Mouse (Mus musculus) hindbrain, embryonic 15.5 days (tissue): ENCODE results near the gene Ahr. TPM values are rescaled to one million over a fixed set of nuclear protein-coding genes. Genes with fewer than 3 reads are reported as not detected.

Source experiments
- ATAC-seq: fragments of 200-750 bp; cut with Nextera tagmentation; 2 replicates; pipeline ENCODE4 v1.8.0; 2017; ENCODE audit warnings: low read depth, moderate number of reproducible peaks, moderate TSS enrichment; ENCODE audit not compliant: low FRiP score
- H3K27ac ChIP-seq: fragments of 300-500 bp; sonication (generic); replicated peaks from 2 replicates; pipeline ENCODE4 v1.5.1; 2015; ENCODE audit warnings: mild to moderate bottlenecking, inconsistent platforms
- H3K27me3 ChIP-seq: fragments of 300-500 bp; sonication (generic); 2 replicates; pipeline ENCODE4 v1.6.1; 2015; ENCODE audit warnings: control low read depth, inconsistent platforms
- H3K36me3 ChIP-seq: fragments of 300-500 bp; sonication (generic); 2 replicates; pipeline ENCODE4 v1.6.1; 2015; ENCODE audit warnings: control low read depth, inconsistent platforms
- H3K4me1 ChIP-seq: fragments of 300-500 bp; sonication (generic); replicated peaks from 2 replicates; pipeline ENCODE4 v1.6.1; 2015; ENCODE audit warnings: control low read depth, inconsistent platforms
- H3K4me2 ChIP-seq: fragments of 300-500 bp; sonication (generic); 2 replicates; pipeline ENCODE4 v1.6.1; 2015; ENCODE audit warnings: moderate library complexity, mild to moderate bottlenecking, inconsistent platforms
- H3K4me3 ChIP-seq: fragments of 300-500 bp; sonication (generic); 2 replicates; pipeline ENCODE4 v1.5.1; 2015; ENCODE audit warnings: mild to moderate bottlenecking, inconsistent platforms
- H3K9ac ChIP-seq: fragments of 300-500 bp; sonication (generic); 2 replicates; pipeline ENCODE4 v1.6.1; 2015; ENCODE audit warnings: inconsistent platforms
- H3K9me3 ChIP-seq: fragments of 300-500 bp; sonication (generic); 2 replicates; pipeline ENCODE4 v1.6.1; 2016; ENCODE audit warnings: control low read depth, inconsistent platforms
- WGBS: fragments of 180-500 bp; shearing (Covaris S2); methylation state at CpG from one replicate; pipeline ENCODE4 v1.1.7; 2015; 5-methylcytosine and 5-hydroxymethylcytosine counted together
- polyA plus RNA-seq: library from polyadenylated mRNA; unstranded; fragments of >200 nt; fragmentation: Nextera tagmentation; extraction: Ambion mirVana; gene quantifications from 2 replicates; pipeline ENCODE4 v1.2.1, GENCODE M21; 2015

The Ahr gene
- 4.1 and 4.5 TPM in 2 replicates for polyA plus RNA-seq

DNA sequence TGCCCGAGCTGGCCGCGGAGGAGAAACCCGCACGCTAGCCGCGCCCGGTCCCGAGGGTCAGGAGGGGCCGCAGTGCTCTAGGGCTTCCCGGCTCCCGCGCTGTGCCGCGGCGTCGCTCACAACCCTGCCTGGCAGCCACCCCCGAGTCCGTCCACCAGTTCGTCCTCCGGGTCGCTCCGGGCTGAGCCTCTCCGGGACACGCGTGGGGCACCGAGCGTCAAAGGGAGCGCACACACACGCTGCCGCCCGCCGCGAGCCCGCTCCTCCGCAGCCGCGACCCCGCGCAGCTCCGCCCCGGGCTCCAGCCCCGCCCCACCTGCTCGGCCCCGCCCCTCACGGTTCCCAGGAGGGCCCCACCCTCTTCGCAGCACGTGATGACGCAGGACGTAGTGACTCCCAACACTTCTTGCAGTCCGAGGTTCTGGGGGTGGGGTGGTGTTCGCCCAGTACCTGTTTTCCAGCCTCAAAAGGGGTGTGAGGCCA, at the start of gene Ahr:
TSS of gene Ahr (minus strand) at position 285 of the 483 bp plus-strand sequence.
- peaks cover 6% of the 10 kb centered on the region for H3K4me1 ChIP-seq
- ATAC-seq, result peak; percentile 97
- WGBS, result under 1% methylated on average over 52 of the region's 52 CpGs
- no peaks in the 10 kb centered on the region for H3K27me3 ChIP-seq
- peak within 1 kb of the TSS; percentile 74 for H3K9ac ChIP-seq
- no peaks in the 10 kb centered on the region for H3K9me3 ChIP-seq
- H3K27ac ChIP-seq, result peak within 1 kb of the TSS; percentile 81
- H3K36me3 ChIP-seq, result no peaks in the 10 kb centered on the region
- H3K4me3 ChIP-seq, result peak within 1 kb of the TSS; percentile 94
- peak within 1 kb of the TSS; percentile 89 for H3K4me2 ChIP-seq

DNA sequence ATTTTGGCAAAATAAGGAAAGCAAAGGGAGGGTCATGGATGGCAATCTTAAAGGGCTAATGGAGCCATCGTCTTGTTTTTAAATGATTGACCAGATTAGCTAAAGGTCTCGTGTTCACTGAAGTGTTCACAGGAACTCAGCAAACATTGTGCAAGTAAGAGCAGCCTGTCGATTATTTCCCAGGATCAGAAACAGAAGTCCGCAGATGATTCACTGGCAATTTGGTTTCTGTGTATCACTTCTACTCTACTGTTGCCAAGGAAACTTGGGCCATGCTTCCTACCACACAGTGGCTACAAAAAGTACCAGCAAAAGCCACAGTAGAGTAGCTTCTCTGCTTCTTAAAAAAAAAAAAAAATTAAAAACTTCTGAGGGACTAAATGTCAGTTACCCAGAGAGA, 44.0 kb upstream of the Ahr start:
- ATAC-seq, result no peak
- Histone ChIP-seq H3K9me3 (no peaks in the 10 kb centered on the region), H3K4me2 (no peak overlapping the region), H3K4me1 (no peaks in the 10 kb centered on the region), H3K27me3 (no peaks in the 10 kb centered on the region), H3K36me3 (no peaks in the 10 kb centered on the region), H3K4me3 (no peak overlapping the region), H3K27ac (no peak overlapping the region), H3K9ac (no peak overlapping the region)
- 80% methylated on average over 4 of the region's 4 CpGs for WGBS

DNA sequence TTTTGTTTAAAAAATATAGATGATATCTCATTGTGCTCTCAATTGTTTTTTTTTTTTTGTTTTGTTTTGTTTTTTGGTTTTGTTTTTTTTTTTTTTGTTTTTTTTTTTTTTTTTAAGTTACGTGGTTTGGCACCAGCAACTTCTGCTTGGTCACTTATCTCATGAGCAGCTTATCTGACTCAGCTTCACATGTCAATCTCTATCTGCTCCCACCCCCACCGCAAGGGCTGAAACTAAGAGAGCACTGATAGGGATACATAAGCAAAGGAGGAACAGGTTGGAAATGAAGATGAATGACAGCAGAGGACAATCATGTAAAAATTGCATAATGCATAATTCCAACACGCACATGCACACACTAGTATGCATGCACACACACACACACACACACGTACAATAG, 41.3 kb upstream of the Ahr start:
- Histone ChIP-seq H3K4me1 (no peaks in the 10 kb centered on the region), H3K4me3 (no peak overlapping the region), H3K36me3 (no peaks in the 10 kb centered on the region), H3K9me3 (no peaks in the 10 kb centered on the region), H3K27me3 (no peaks in the 10 kb centered on the region), H3K9ac (no peak overlapping the region), H3K27ac (no peak overlapping the region), H3K4me2 (no peak overlapping the region)
- WGBS, result 87% methylated on average over 4 of the region's 4 CpGs
- ATAC-seq, result no peak

DNA sequence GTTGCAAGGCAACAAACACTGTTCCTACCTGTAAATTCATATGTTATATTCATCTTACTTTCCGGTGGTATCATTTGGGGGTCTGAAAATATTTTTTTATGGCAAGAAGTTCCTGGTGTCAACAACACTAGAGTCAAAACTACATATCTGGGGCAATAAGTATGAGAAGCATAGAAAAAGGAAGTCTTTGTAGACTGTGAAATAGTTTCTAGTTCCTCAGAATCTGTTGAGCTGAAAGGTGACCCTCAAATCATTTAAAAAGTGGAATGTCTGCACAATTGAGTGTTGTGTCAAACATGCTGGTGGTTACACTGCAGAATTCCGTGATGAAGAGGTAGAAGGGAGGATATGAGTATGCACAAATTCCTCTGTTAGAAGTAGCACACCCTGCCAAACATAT, 38.9 kb upstream of the Ahr start:
- Histone ChIP-seq H3K9me3 (no peaks in the 10 kb centered on the region), H3K4me1 (no peaks in the 10 kb centered on the region), H3K4me3 (no peak overlapping the region), H3K27ac (no peak overlapping the region), H3K9ac (no peak overlapping the region), H3K4me2 (no peak overlapping the region), H3K36me3 (no peaks in the 10 kb centered on the region), H3K27me3 (no peaks in the 10 kb centered on the region)
- no peak for ATAC-seq
- WGBS, result 88% methylated on average over 2 of the region's 2 CpGs

DNA sequence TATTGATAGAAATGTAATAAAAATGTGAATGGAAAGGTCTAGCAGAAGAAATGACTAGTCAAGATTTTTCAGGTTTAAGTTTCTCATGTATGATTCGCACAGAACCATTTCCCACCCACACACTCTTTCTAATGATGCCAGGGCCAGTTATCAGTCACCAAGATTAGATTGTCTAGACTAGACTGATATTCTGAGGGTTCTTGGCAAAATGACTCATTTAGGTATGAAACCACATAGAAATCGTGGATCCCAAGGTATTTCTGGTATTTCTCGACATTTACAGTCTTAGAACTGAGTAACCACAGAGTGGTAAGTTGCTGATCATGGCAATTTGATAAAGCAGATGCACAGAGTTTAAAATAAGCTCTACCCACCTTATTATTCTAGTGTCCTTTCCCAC, 28.0 kb upstream of the Ahr start:
- Histone ChIP-seq H3K9me3 (no peaks in the 10 kb centered on the region), H3K4me2 (no peak overlapping the region), H3K4me1 (no peaks in the 10 kb centered on the region), H3K9ac (no peak overlapping the region), H3K27ac (no peak overlapping the region), H3K36me3 (no peaks in the 10 kb centered on the region), H3K27me3 (no peaks in the 10 kb centered on the region), H3K4me3 (no peak overlapping the region)
- 83% methylated on average over 3 of the region's 3 CpGs for WGBS
- ATAC-seq, result no peak

DNA sequence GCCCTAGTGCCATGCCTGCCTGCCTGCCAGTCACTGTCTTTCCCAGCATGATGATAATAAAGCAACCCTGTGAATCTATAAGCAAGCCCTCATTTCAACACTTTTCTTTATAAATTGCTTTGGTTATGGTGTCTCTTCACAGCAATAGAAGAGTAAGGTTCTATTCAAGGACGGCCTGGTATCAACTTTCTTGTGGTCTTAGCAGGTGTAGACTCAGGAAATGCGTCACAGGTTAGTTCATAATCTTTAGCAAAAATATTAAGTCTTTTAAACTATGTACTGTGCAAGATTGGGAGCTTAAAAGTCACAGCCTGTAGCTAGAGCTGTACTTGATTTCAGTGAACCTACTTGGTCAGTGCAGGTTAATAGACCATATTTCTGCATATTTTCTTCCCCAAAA, 24.0 kb upstream of the Ahr start:
- Histone ChIP-seq H3K9ac (no peak overlapping the region), H3K9me3 (no peaks in the 10 kb centered on the region), H3K36me3 (no peaks in the 10 kb centered on the region), H3K27me3 (no peaks in the 10 kb centered on the region), H3K27ac (no peak overlapping the region), H3K4me1 (no peaks in the 10 kb centered on the region), H3K4me2 (no peak overlapping the region), H3K4me3 (no peak overlapping the region)
- 90% methylated on average over 2 of the region's 2 CpGs for whole genome bisulfite sequencing
- ATAC-seq, result no peak

DNA sequence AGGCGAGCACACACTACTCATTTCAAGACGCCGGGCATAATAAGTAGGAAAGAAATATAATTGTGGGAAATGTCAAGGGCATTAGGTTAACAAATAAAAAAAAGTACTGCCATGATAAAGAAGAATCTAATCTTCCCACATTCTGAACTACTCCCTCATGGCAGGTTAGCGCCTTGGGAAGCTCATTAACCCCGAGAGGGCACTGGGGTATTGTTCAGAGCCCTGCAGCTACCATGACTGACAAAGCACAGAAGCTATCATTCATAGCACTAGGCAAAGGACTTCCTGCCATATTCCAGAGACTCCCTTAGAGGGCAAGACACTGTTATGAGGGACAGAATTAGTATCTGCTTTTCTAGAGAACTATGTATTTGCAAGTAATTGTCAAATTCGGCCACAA, 21.1 kb upstream of the Ahr start:
- H3K36me3 ChIP-seq, result no peaks in the 10 kb centered on the region
- no peak overlapping the region for H3K4me3 ChIP-seq
- no peak for ATAC-seq
- H3K4me2 ChIP-seq, result no peak overlapping the region
- no peak overlapping the region for H3K27ac ChIP-seq
- no peaks in the 10 kb centered on the region for H3K27me3 ChIP-seq
- WGBS, result 76% methylated on average over 6 of the region's 6 CpGs
- H3K4me1 ChIP-seq, result no peaks in the 10 kb centered on the region
- no peak overlapping the region for H3K9ac ChIP-seq
- H3K9me3 ChIP-seq, result no peaks in the 10 kb centered on the region

DNA sequence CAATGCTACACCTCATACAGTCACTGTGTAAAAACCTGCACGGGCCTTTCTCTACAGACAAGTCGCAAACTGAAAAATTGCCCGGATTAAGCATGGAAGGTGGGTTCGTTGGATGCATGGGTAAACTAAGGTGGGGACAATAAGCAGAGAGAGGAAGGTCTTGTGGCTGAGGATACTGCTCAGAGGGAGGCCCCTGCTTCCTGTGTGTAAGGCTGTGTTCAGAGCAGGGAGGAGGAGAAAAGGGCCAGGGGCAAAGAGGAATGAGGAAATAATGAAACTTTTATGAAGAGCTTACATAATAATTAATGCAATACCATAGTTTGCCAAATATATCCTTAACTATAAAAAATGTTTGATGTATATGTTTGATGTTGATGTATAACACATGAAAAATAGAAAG, 19.5 kb upstream of the Ahr start:
- no peak overlapping the region for H3K4me3 ChIP-seq
- no peak for ATAC-seq
- 95% methylated on average over 4 of the region's 4 CpGs for WGBS

DNA sequence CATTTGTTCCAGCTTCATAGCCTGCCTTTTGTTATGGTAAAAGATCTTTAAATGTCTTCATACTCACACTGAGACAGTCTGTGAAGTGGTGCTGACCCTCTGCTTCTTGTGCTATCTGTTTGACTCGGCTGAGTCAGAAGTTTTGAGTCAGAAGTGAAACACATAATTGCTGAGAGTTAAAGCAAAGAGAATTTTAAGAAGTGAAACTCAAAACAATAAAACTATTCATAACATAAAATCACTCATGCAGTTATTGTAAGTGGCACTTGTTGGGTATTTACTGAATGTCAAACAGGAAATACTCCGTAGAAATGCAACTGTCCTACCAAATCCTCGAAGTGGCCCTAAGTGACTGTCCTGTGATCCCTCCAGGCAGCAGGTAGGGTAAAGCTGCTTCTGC, 18.3 kb upstream of the Ahr start:
- no peaks in the 10 kb centered on the region for H3K36me3 ChIP-seq
- no peak overlapping the region for H3K4me3 ChIP-seq
- H3K27me3 ChIP-seq, result no peaks in the 10 kb centered on the region
- H3K9me3 ChIP-seq, result no peaks in the 10 kb centered on the region
- WGBS, result 84% methylated on average over 3 of the region's 3 CpGs
- no peak for ATAC-seq
- no peak overlapping the region for H3K9ac ChIP-seq
- H3K27ac ChIP-seq, result no peak overlapping the region
- H3K4me2 ChIP-seq, result no peak overlapping the region
- H3K4me1 ChIP-seq, result no peaks in the 10 kb centered on the region

More for the DNA sequence above, 19.5 kb upstream of the Ahr start:
- H3K27me3 ChIP-seq, result no peaks in the 10 kb centered on the region
- H3K4me1 ChIP-seq, result no peaks in the 10 kb centered on the region
- H3K27ac ChIP-seq, result no peak overlapping the region
- no peaks in the 10 kb centered on the region for H3K36me3 ChIP-seq
- H3K9me3 ChIP-seq, result no peaks in the 10 kb centered on the region
- no peak overlapping the region for H3K4me2 ChIP-seq
- no peak overlapping the region for H3K9ac ChIP-seq

DNA sequence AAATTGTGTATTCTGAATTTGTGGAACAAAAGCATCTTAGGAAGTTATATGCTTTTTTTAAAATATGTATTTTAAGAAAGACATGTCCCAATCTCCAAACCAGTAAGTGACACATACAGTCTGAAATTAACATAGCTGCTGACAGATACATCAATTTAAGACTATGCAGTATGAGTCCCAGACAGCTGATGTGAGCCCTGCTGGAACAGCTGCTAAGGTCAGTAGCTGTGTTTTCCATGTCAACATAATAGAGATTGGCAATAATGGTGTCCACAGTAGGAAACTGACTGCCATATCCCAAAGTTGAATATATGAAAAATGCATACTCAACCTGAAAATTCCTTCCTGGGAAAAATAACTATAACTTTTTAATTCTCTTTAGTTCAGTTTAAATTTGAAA, 15.5 kb upstream of the Ahr start:
- Histone ChIP-seq H3K9ac (no peak overlapping the region), H3K27me3 (no peaks in the 10 kb centered on the region), H3K4me2 (no peak overlapping the region), H3K9me3 (no peaks in the 10 kb centered on the region), H3K4me3 (no peak overlapping the region), H3K27ac (no peak overlapping the region), H3K4me1 (no peaks in the 10 kb centered on the region), H3K36me3 (no peaks in the 10 kb centered on the region)
- no peak for ATAC-seq

DNA sequence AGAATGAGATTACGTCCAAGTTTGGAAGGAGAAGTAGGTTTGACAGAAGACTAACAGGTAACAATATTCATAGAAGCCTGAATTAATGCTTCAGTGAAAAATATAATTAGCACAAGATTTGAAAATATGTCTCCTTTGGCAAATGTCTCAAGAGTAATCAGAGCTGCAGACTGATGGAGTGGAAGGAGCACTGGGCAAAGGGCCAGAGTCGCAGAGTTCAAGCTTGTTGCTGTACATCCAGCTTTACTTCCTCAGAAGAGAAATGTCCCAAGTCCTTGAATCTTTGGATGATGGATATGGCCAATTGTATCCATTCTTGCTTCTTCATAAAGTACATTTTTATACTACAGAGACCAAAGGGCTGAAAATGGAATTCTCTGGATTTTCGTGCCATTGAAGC, 8.0 kb upstream of the Ahr start:
- H3K4me2 ChIP-seq, result no peak overlapping the region
- H3K9ac ChIP-seq, result no peak overlapping the region
- no peaks in the 10 kb centered on the region for H3K9me3 ChIP-seq
- WGBS, result 75% methylated on average over 3 of the region's 3 CpGs
- H3K36me3 ChIP-seq, result no peaks in the 10 kb centered on the region
- H3K4me3 ChIP-seq, result no peak overlapping the region
- H3K27ac ChIP-seq, result no peak overlapping the region
- no peaks in the 10 kb centered on the region for H3K4me1 ChIP-seq
- ATAC-seq, result no peak
- H3K27me3 ChIP-seq, result no peaks in the 10 kb centered on the region

DNA sequence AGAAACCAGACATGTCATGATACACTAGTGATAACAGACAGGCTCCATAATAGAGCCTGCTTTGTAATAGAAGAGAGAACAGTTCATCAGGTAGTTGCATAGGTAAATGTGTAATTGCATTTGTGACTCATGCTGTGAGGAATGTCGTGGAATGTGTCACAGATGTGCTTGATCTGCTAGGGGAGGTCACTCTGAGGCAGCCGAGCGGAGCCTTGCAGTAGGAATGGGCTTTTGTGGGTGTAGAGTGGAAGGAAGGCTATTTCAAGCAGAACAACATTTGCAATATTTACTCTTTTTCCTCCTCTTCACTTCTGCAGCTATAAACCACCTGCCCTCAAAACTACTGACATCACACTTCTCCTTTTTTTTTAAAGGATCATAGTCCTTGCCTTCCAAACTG, 4.0 kb upstream of the Ahr start:
- Histone ChIP-seq H3K4me2 (no peak overlapping the region), H3K4me1 (peaks cover 6% of the 10 kb centered on the region), H3K27ac (no peak overlapping the region), H3K36me3 (no peaks in the 10 kb centered on the region), H3K9ac (no peak overlapping the region), H3K27me3 (no peaks in the 10 kb centered on the region), H3K9me3 (no peaks in the 10 kb centered on the region), H3K4me3 (no peak overlapping the region)
- 63% methylated on average over 3 of the region's 3 CpGs for WGBS
- ATAC-seq, result no peak

DNA sequence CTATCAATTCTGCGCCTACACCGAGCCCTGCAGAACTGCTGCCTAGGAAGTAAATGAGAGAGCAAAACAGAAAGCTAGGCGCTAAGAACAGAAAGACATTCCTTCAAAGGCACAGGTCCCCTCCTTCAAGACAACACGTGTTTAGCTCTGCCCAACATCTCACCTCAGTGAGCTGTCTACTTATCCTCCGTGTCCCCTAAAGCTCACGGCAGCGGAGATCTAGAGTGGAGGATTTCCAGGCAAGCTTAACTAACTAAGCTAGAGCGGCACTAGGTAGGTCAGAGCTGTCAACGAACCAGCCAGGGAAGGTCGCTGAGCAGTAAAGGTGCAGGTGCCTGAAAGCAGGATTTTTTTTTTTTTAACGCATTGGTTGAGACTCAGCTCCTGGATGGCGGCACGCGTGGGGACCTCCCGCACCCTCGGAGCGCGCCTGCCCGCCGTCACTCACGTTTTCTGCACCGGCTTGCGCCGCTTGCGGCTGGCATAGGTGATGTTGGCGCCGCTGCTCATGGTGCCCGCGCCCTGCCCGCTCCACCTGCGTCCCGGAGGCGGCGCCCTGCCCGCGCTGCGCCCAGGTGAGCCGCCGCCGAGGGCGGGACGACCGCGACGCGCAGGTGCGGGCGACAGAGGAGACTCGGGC, 604 bp downstream of the Ahr start:
- no peaks in the 10 kb centered on the region for H3K27me3 ChIP-seq
- H3K4me3 ChIP-seq, result peak overlapping the region; percentile 94
- H3K9me3 ChIP-seq, result no peaks in the 10 kb centered on the region
- H3K9ac ChIP-seq, result peak overlapping the region; percentile 74
- WGBS, result 1% methylated on average over 48 of the region's 49 CpGs
- ATAC-seq, result peak; percentile 84
- peak overlapping the region; percentile 89 for H3K4me2 ChIP-seq
- peaks cover 6% of the 10 kb centered on the region for H3K4me1 ChIP-seq
- H3K36me3 ChIP-seq, result no peaks in the 10 kb centered on the region
- H3K27ac ChIP-seq, result peak overlapping the region; percentile 81
